Mouse (Mus musculus) MEL (cell line): Measurements from ENCODE around the gene Tjp1.

Experiments
- BHLHE40 ChIP-seq: IDR thresholded peaks from 2 replicates; pipeline ENCODE4 v1.6.1; 2012; ENCODE audit warnings: low read depth, mild to moderate bottlenecking, inconsistent platforms, low read length, improper control_type of control experiment, borderline replicate concordance
- CTCF ChIP-seq, 3 experiments: IDR thresholded peaks in 2 of 3; conservative IDR thresholded peaks in 1 of 3; 2 replicates each; pipeline ENCODE4 v1.5.1; 2011 to 2012; ENCODE audit warnings: low read length in 3 of 3, low read depth in 2 of 3, mild to moderate bottlenecking in 2 of 3, improper control_type of control experiment in 1 of 3, inconsistent platforms in 1 of 3, mixed read lengths in 1 of 3, moderate library complexity in 1 of 3; ENCODE audit not compliant: control insufficient read depth in 1 of 3, insufficient read depth in 1 of 3, poor library complexity in 1 of 3, severe bottlenecking in 1 of 3
- HCFC1 ChIP-seq: IDR thresholded peaks from 2 replicates; pipeline ENCODE4 v1.6.1; 2012; ENCODE audit warnings: low read depth, mild to moderate bottlenecking, inconsistent platforms, low read length, improper control_type of control experiment, moderate library complexity
- MAZ ChIP-seq: IDR thresholded peaks from 2 replicates; pipeline ENCODE4 v1.6.1; 2012; ENCODE audit warnings: low read depth, mild to moderate bottlenecking, inconsistent platforms, low read length, improper control_type of control experiment
- POLR2AphosphoS2 ChIP-seq: IDR thresholded peaks from 2 replicates; pipeline ENCODE4 v1.6.1; 2011; ENCODE audit warnings: low read length, improper control_type of control experiment
- RAD21 ChIP-seq: IDR thresholded peaks from 2 replicates; pipeline ENCODE4 v1.6.1; 2011; ENCODE audit warnings: mild to moderate bottlenecking, low read depth, low read length, improper control_type of control experiment
- TAL1 ChIP-seq: IDR thresholded peaks from 2 replicates; pipeline ENCODE4 v1.6.1; 2012; ENCODE audit warnings: mild to moderate bottlenecking, inconsistent platforms, low read length, moderate library complexity, mixed read lengths

DNA sequence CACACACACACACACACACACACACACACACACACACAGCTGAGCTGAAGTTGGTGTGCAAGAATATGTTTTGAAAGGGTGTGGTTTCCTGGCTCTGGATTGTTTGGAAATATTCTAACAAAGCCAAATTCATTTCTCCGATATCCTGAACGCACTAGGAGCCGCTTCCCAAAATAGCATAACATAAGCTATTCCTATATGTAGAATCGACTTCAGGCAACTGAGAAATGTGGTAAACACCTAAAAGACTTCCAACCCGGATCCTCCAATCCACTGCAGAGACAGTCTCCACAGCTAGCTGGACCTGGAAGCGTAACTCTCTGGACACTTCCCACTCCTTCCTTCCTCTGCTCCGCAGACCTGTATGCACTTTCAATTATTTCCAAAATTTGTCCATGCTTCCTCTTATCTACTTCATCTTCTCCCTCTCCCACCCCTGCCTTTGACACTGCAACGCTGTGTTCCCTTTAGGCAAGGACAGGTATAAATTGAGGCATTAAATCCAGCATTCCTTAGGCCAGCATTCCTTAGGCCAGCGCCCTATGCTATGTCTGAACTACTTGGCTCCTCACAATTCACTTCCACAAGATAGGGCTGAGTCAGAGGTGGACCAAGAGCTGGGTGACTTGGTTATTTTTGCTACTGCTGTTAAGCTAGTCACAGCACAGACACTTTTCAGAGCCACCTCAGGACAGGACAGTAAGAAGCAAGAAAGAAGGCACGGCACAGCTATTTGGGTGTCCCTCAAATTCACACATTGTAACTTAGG, 144.9 kb downstream of the Tjp1 start:
- TF ChIP-seq BHLHE40 (no peak), CTCF (IDR thresholded peaks at IDR 0.05 in 2 of 3, conservative IDR thresholded peaks at IDR 0.05 in 1 of 3; ENCODE audit: control insufficient read depth in 1 of 3, insufficient read depth in 1 of 3, low read depth in 2 of 3, low read length in 3 of 3, poor library complexity in 1 of 3, severe bottlenecking in 1 of 3) (no peak), POLR2AphosphoS2 (no peak), HCFC1 (no peak), MAZ (no peak), TAL1 (no peak), RAD21 (no peak)
